Mouse (Mus musculus): ENCODE data around the gene Lmtk3.

Lmtk3 gene

GRCm38 (mm10) chr7:45848447-45849027, 65.0 kb downstream of the Lmtk3 start:
- intact Hi-C loops (cut with DNase I), result no loop called here

GRCm38 (mm10) chr7:45850661-45851060, 67.1 kb downstream of the Lmtk3 start:
- intact Hi-C loops (cut with DNase I), result no loop called here

DNA sequence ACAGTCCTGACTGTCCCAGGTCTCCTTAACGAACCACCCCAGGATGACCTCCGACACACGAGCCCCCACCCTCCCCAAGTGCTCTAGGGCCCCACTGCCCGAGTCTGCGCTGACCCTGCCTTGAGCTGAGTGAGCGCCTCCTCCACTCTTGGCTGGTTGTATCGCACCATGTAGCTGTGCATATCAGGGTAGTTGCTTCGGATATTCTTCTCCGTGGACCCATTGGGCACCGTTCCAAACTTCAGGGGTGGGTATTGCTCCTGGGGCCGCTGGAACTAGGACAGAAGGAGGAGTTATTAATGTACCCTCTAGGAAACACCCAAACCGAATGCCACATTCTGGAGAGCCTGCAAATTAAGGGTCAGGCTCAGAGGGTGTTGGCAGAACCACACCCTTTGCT, 69.6 kb downstream of the Lmtk3 start:
- intact Hi-C loops (cut with DNase I), result no loop called here
